Mouse (Mus musculus): ENCODE measurements around the gene Optc.

Gene Optc

GRCm38 (mm10) chr1:133915115-133915514, 7.3 kb upstream of the Optc start:
- H3K4me1 ChIP-seq (replicated peaks; ENCODE audit: low read depth, low read length): peaks cover 41% of the 10 kb centered on the region
- peaks cover 26% of the 10 kb centered on the region for H3K27me3 ChIP-seq (ENCODE audit: insufficient read depth, low read length)
- no peak overlapping the region for H3K4me3 ChIP-seq (replicated peaks; ENCODE audit: low read length)
- H3K36me3 ChIP-seq (ENCODE audit: insufficient read depth, low read length): no peaks in the 10 kb centered on the region
- no peaks in the 10 kb centered on the region for H3K9me3 ChIP-seq (ENCODE audit: low read length)
- TF ChIP-seq CTCF (conservative IDR thresholded peaks at IDR 0.05; ENCODE audit: low read length): no peak
- no peak for TF ChIP-seq POU5F1 (IDR thresholded peaks at IDR 0.05; ENCODE audit: borderline replicate concordance, low read length)
- no peak for TF ChIP-seq NANOG (IDR thresholded peaks at IDR 0.05; ENCODE audit: borderline replicate concordance, low read length)

- H3K4me3 ChIP-seq (replicated peaks; ENCODE audit: low read length): no peak overlapping the region
- no peak for TF ChIP-seq CTCF (conservative IDR thresholded peaks at IDR 0.05; ENCODE audit: low read length)
- no peak for TF ChIP-seq POU5F1 (IDR thresholded peaks at IDR 0.05; ENCODE audit: borderline replicate concordance, low read length)
- TF ChIP-seq NANOG (IDR thresholded peaks at IDR 0.05; ENCODE audit: borderline replicate concordance, low read length): no peak
- no peaks in the 10 kb centered on the region for H3K9me3 ChIP-seq (ENCODE audit: low read length)
- H3K27me3 ChIP-seq (ENCODE audit: insufficient read depth, low read length): peaks cover 34% of the 10 kb centered on the region
- H3K4me1 ChIP-seq (replicated peaks; ENCODE audit: low read depth, low read length): peaks cover 43% of the 10 kb centered on the region
- H3K36me3 ChIP-seq (ENCODE audit: insufficient read depth, low read length): no peaks in the 10 kb centered on the region
Measured at GRCm38 (mm10) chr1:133913018-133913417, 5.2 kb upstream of the Optc start.

- TF ChIP-seq CTCF (conservative IDR thresholded peaks at IDR 0.05; ENCODE audit: low read length): peak; percentile 99
- TF ChIP-seq NANOG (IDR thresholded peaks at IDR 0.05; ENCODE audit: borderline replicate concordance, low read length): no peak
- no peak for TF ChIP-seq POU5F1 (IDR thresholded peaks at IDR 0.05; ENCODE audit: borderline replicate concordance, low read length)
- peaks cover 39% of the 10 kb centered on the region for H3K4me1 ChIP-seq (replicated peaks; ENCODE audit: low read depth, low read length)
Measured at GRCm38 (mm10) chr1:133911456-133911855, 3.7 kb upstream of the Optc start.

GRCm38 (mm10) chr1:133911008-133911407, 3.2 kb upstream of the Optc start:
- H3K4me3 ChIP-seq (replicated peaks; ENCODE audit: low read length): no peak overlapping the region
- H3K27me3 ChIP-seq (ENCODE audit: insufficient read depth, low read length): peaks cover 54% of the 10 kb centered on the region
- no peaks in the 10 kb centered on the region for H3K9me3 ChIP-seq (ENCODE audit: low read length)
- TF ChIP-seq NANOG (IDR thresholded peaks at IDR 0.05; ENCODE audit: borderline replicate concordance, low read length) (no peak), POU5F1 (IDR thresholded peaks at IDR 0.05; ENCODE audit: borderline replicate concordance, low read length) (no peak), CTCF (conservative IDR thresholded peaks at IDR 0.05; ENCODE audit: low read length) (no peak)
- peaks cover 39% of the 10 kb centered on the region for H3K4me1 ChIP-seq (replicated peaks; ENCODE audit: low read depth, low read length)
- H3K36me3 ChIP-seq (ENCODE audit: insufficient read depth, low read length): no peaks in the 10 kb centered on the region

More at GRCm38 (mm10) chr1:133911456-133911855, 3.7 kb upstream of the Optc start:
- Histone ChIP-seq H3K36me3 (ENCODE audit: insufficient read depth, low read length) (no peaks in the 10 kb centered on the region), H3K9me3 (ENCODE audit: low read length) (no peaks in the 10 kb centered on the region), H3K27me3 (ENCODE audit: insufficient read depth, low read length) (peaks cover 49% of the 10 kb centered on the region), H3K4me3 (replicated peaks; ENCODE audit: low read length) (no peak overlapping the region)

GRCm38 (mm10) chr1:133910108-133910507, 2.3 kb upstream of the Optc start:
- TF ChIP-seq CTCF (conservative IDR thresholded peaks at IDR 0.05; ENCODE audit: low read length) (no peak), NANOG (IDR thresholded peaks at IDR 0.05; ENCODE audit: borderline replicate concordance, low read length) (no peak), POU5F1 (IDR thresholded peaks at IDR 0.05; ENCODE audit: borderline replicate concordance, low read length) (no peak)
- Histone ChIP-seq H3K27me3 (ENCODE audit: insufficient read depth, low read length) (peaks cover 60% of the 10 kb centered on the region), H3K9me3 (ENCODE audit: low read length) (no peaks in the 10 kb centered on the region), H3K4me1 (replicated peaks; ENCODE audit: low read depth, low read length) (peaks cover 38% of the 10 kb centered on the region), H3K4me3 (replicated peaks; ENCODE audit: low read length) (no peak overlapping the region), H3K36me3 (ENCODE audit: insufficient read depth, low read length) (no peaks in the 10 kb centered on the region)

- TF ChIP-seq NANOG (IDR thresholded peaks at IDR 0.05; ENCODE audit: borderline replicate concordance, low read length): no peak
- TF ChIP-seq CTCF (conservative IDR thresholded peaks at IDR 0.05; ENCODE audit: low read length): no peak
- no peak for TF ChIP-seq POU5F1 (IDR thresholded peaks at IDR 0.05; ENCODE audit: borderline replicate concordance, low read length)
- H3K4me3 ChIP-seq (replicated peaks; ENCODE audit: low read length): peak overlapping the region; percentile 73
- H3K27me3 ChIP-seq (ENCODE audit: insufficient read depth, low read length): peaks cover 60% of the 10 kb centered on the region
- no peaks in the 10 kb centered on the region for H3K9me3 ChIP-seq (ENCODE audit: low read length)
- no peaks in the 10 kb centered on the region for H3K36me3 ChIP-seq (ENCODE audit: insufficient read depth, low read length)
- peaks cover 31% of the 10 kb centered on the region for H3K4me1 ChIP-seq (replicated peaks; ENCODE audit: low read depth, low read length)
Measured at GRCm38 (mm10) chr1:133908659-133909575, 1.1 kb upstream of the Optc start.

- Histone ChIP-seq H3K4me1 (replicated peaks; ENCODE audit: low read depth, low read length) (peaks cover 23% of the 10 kb centered on the region), H3K27me3 (ENCODE audit: insufficient read depth, low read length) (peaks cover 82% of the 10 kb centered on the region), H3K36me3 (ENCODE audit: insufficient read depth, low read length) (no peaks in the 10 kb centered on the region), H3K4me3 (replicated peaks; ENCODE audit: low read length) (no peak overlapping the region), H3K9me3 (ENCODE audit: low read length) (no peaks in the 10 kb centered on the region)
- TF ChIP-seq CTCF (conservative IDR thresholded peaks at IDR 0.05; ENCODE audit: low read length) (no peak), NANOG (IDR thresholded peaks at IDR 0.05; ENCODE audit: borderline replicate concordance, low read length) (no peak), POU5F1 (IDR thresholded peaks at IDR 0.05; ENCODE audit: borderline replicate concordance, low read length) (no peak)
Measured at GRCm38 (mm10) chr1:133906420-133906819, 1.4 kb downstream of the Optc start.

- Histone ChIP-seq H3K9me3 (ENCODE audit: low read length) (peaks cover 5% of the 10 kb centered on the region; the same call in 1 of the 2 replicates), H3K4me3 (replicated peaks; ENCODE audit: low read length) (no peak overlapping the region)
- TF ChIP-seq POU5F1 (IDR thresholded peaks at IDR 0.05; ENCODE audit: borderline replicate concordance, low read length) (no peak), NANOG (IDR thresholded peaks at IDR 0.05; ENCODE audit: borderline replicate concordance, low read length) (no peak), CTCF (conservative IDR thresholded peaks at IDR 0.05; ENCODE audit: low read length) (no peak)
Measured at GRCm38 (mm10) chr1:133900825-133901224, 7.0 kb downstream of the Optc start.

More at GRCm38 (mm10) chr1:133900825-133901224, 7.0 kb downstream of the Optc start:
- Histone ChIP-seq H3K4me1 (replicated peaks; ENCODE audit: low read depth, low read length) (0 out of 2 replicates have a peak, but pooled peaks cover 3% of the 10 kb centered on the region), H3K36me3 (ENCODE audit: insufficient read depth, low read length) (no peaks in the 10 kb centered on the region), H3K27me3 (ENCODE audit: insufficient read depth, low read length) (peaks cover 44% of the 10 kb centered on the region)
